Mouse (Mus musculus) small intestine, adult 2 months (tissue): ENCODE data around the gene Gramd1b.

Experiments
- CTCF ChIP-seq: fragments of 200-500 bp; IDR thresholded peaks from 2 replicates; pipeline ENCODE4 v1.5.1; 2012; ENCODE audit warnings: low read depth, mild to moderate bottlenecking, control low read depth, inconsistent platforms, low read length, moderate library complexity, mixed read lengths; ENCODE audit not compliant: insufficient replicate concordance, insufficient read length; ENCODE audit errors: extremely low read depth
- POLR2A ChIP-seq: fragments of 200-500 bp; IDR thresholded peaks from 2 replicates; pipeline ENCODE4 v1.6.1; 2012; ENCODE audit warnings: low read depth, mild to moderate bottlenecking, control low read depth, inconsistent platforms, low read length, moderate library complexity

GRCm38 (mm10) chr9:40450776-40451175, 80.4 kb downstream of the Gramd1b start:
- TF ChIP-seq POLR2A (no peak), CTCF (no peak)
